Mouse (Mus musculus) myocyte (in vitro differentiated cells): ENCODE measurements around the gene Tmem191c. TPM values are rescaled to one million over a fixed set of nuclear protein-coding genes. Genes with fewer than 3 reads are reported as not detected.
A peak's percentile ranks its signal among the peaks of the same experiment; 100 is the strongest.

Source experiments
- H3K27me3 ChIP-seq: one replicate; pipeline ENCODE4 v1.6.1; 2011; ENCODE audit not compliant: control insufficient read depth, insufficient read depth, insufficient read length
- H3K36me3 ChIP-seq: one replicate; pipeline ENCODE4 v1.6.1; 2011; ENCODE audit not compliant: control insufficient read depth, insufficient read depth
- H3K4me2 ChIP-seq: one replicate; pipeline ENCODE4 v1.6.1; 2011; ENCODE audit warnings: low read depth, control low read depth
- H3K4me3 ChIP-seq: one replicate; pipeline ENCODE4 v1.5.1; 2011; ENCODE audit warnings: mild to moderate bottlenecking, control low read depth, moderate library complexity
- H3K79me2 ChIP-seq: one replicate; pipeline ENCODE4 v1.6.1; 2011; ENCODE audit not compliant: control insufficient read depth, insufficient read depth
- H3ac ChIP-seq: one replicate; pipeline ENCODE4 v1.6.1; 2011; ENCODE audit not compliant: control insufficient read depth, insufficient read length
- CEBPB ChIP-seq: IDR thresholded peaks from 2 replicates; pipeline ENCODE4 v1.6.1; 2011; ENCODE audit warnings: mild to moderate bottlenecking, moderate library complexity; ENCODE audit not compliant: poor library complexity, insufficient read depth, severe bottlenecking
- E2F4 ChIP-seq: IDR thresholded peaks from one replicate; pipeline ENCODE4 v1.6.1; 2011; ENCODE audit warnings: mild to moderate bottlenecking, control low read depth, moderate library complexity; ENCODE audit not compliant: insufficient read depth
- MAX ChIP-seq: IDR thresholded peaks from one replicate; pipeline ENCODE4 v1.6.1; 2011; ENCODE audit warnings: low read depth, mild to moderate bottlenecking, control low read depth
- MYOD1 ChIP-seq, 3 experiments: IDR thresholded peaks; one replicate each; pipeline ENCODE4 v1.6.1; 2011; ENCODE audit warnings: control low read depth in 2 of 3, low read depth in 2 of 3, mild to moderate bottlenecking in 2 of 3, moderate library complexity in 1 of 3; ENCODE audit not compliant: insufficient read length in 2 of 3, control insufficient read depth in 1 of 3
- MYOG ChIP-seq, 3 experiments: IDR thresholded peaks; one replicate each; pipeline ENCODE4 v1.6.1; 2011; ENCODE audit warnings: control low read depth in 2 of 3, low read depth in 2 of 3, mild to moderate bottlenecking in 2 of 3; ENCODE audit not compliant: insufficient read length in 2 of 3, control insufficient read depth in 1 of 3, insufficient read depth in 1 of 3
- POLR2A ChIP-seq: IDR thresholded peaks from one replicate; pipeline ENCODE4 v1.6.1; 2011; ENCODE audit warnings: low read depth, mild to moderate bottlenecking, control low read depth, moderate library complexity; ENCODE audit not compliant: insufficient read length
- POLR2AphosphoS2 ChIP-seq: IDR thresholded peaks from one replicate; pipeline ENCODE4 v1.6.1; 2011; ENCODE audit warnings: low read depth, control low read depth; ENCODE audit not compliant: insufficient read length
- REST ChIP-seq: IDR thresholded peaks from one replicate; pipeline ENCODE4 v1.6.1; 2011; ENCODE audit warnings: mild to moderate bottlenecking, control low read depth, moderate library complexity; ENCODE audit not compliant: insufficient read depth, insufficient read length
- SRF ChIP-seq: IDR thresholded peaks from one replicate; pipeline ENCODE4 v1.6.1; 2011; ENCODE audit warnings: low read depth; ENCODE audit not compliant: control insufficient read depth, insufficient read length
- TCF12 ChIP-seq: IDR thresholded peaks from one replicate; pipeline ENCODE4 v1.6.1; 2011; ENCODE audit warnings: mild to moderate bottlenecking, control low read depth; ENCODE audit not compliant: poor library complexity, insufficient read depth, severe bottlenecking
- TCF3 ChIP-seq: IDR thresholded peaks from one replicate; pipeline ENCODE4 v1.6.1; 2011; ENCODE audit warnings: low read depth, control low read depth; ENCODE audit not compliant: insufficient read length
- USF1 ChIP-seq: IDR thresholded peaks from one replicate; pipeline ENCODE4 v1.6.1; 2011; ENCODE audit warnings: low read depth, mild to moderate bottlenecking, control low read depth, moderate library complexity
- polyA plus RNA-seq: library from polyadenylated mRNA; unstranded; fragments of >200 nt; fragmentation: generic; extraction: Trizol; gene quantifications from one replicate; pipeline ENCODE4 v1.2.1, GENCODE M21; 2012; ENCODE audit warnings: missing spikeins

Tmem191c gene
- polyA plus RNA-seq, 1 experiment: 2.7 TPM

DNA sequence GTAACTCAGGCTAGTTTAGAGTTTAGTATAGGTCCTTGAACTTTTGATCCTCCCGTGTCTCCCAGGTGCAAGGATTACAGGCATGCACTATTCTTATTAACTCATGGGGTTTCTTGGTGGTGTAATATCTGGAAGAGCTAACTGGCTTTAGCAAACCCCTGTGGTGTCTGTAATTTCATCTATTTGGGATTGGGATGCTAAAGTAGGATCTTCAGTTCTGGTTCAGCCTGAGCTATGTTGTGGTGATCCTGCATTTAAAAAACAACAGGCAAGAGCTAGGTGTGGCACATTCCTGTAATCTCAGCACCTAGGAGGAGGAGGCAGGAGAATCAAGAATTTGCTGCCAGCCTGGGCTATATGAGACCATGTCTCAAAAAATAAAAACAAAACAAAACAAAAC, 30.9 kb upstream of the Tmem191c start:
- no peak for TF ChIP-seq REST
- TF ChIP-seq MYOG (IDR thresholded peaks at IDR 0.05; ENCODE audit: control insufficient read depth in 1 of 3, insufficient read depth in 1 of 3, insufficient read length in 2 of 3, low read depth in 2 of 3): no peak
- no peak for TF ChIP-seq MAX
- no peak for TF ChIP-seq POLR2AphosphoS2
- no peak for TF ChIP-seq USF1
- TF ChIP-seq TCF12: no peak
- TF ChIP-seq POLR2A: no peak
- no peak for TF ChIP-seq E2F4
- no peak for TF ChIP-seq MYOD1 (IDR thresholded peaks at IDR 0.05; ENCODE audit: control insufficient read depth in 1 of 3, insufficient read length in 2 of 3, low read depth in 2 of 3)
- no peak for TF ChIP-seq SRF
- no peak for TF ChIP-seq CEBPB
- TF ChIP-seq TCF3: no peak
- no peak overlapping the region for H3ac ChIP-seq
- no peaks in the 10 kb centered on the region for H3K27me3 ChIP-seq
- H3K36me3 ChIP-seq: no peaks in the 10 kb centered on the region
- no peak overlapping the region for H3K4me2 ChIP-seq
- H3K4me3 ChIP-seq: no peak overlapping the region
- peaks cover 4% of the 10 kb centered on the region for H3K79me2 ChIP-seq

- Histone ChIP-seq H3K4me2 (no peak overlapping the region), H3K27me3 (no peaks in the 10 kb centered on the region), H3K36me3 (no peaks in the 10 kb centered on the region), H3K79me2 (peaks cover 5% of the 10 kb centered on the region), H3ac (no peak overlapping the region), H3K4me3 (no peak overlapping the region)
- no peak for TF ChIP-seq SRF
- TF ChIP-seq USF1: no peak
- no peak for TF ChIP-seq E2F4
- TF ChIP-seq POLR2A: no peak
- TF ChIP-seq CEBPB: no peak
- no peak for TF ChIP-seq MYOG (IDR thresholded peaks at IDR 0.05; ENCODE audit: control insufficient read depth in 1 of 3, insufficient read depth in 1 of 3, insufficient read length in 2 of 3, low read depth in 2 of 3)
- no peak for TF ChIP-seq MAX
- no peak for TF ChIP-seq POLR2AphosphoS2
- TF ChIP-seq TCF12: no peak
- no peak for TF ChIP-seq MYOD1 (IDR thresholded peaks at IDR 0.05; ENCODE audit: control insufficient read depth in 1 of 3, insufficient read length in 2 of 3, low read depth in 2 of 3)
- no peak for TF ChIP-seq TCF3
- no peak for TF ChIP-seq REST
Observed at GRCm38 (mm10) chr16:17247727-17248126, 28.1 kb upstream of the Tmem191c start.

DNA sequence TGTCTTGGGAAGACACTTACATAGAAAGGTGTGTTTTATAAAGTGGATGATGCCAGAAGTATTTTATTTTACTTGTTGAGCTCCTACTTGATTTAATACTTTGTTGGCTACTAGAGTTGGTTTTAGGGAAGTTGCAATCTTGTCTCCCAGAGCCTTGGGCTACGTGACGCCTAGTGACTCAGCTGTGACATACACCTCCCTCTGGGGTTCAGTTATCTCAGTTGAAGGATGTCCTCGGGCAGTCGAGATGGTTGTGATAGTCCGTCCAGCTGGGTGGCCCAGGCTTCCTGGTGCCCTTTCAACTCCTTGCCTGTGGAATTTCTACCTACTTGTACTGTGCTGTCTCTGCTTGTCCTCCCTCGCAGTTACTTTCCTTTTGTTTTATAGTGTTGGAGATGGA, 26.7 kb upstream of the Tmem191c start:
- peak overlapping the region; percentile 4 for H3K4me2 ChIP-seq
- H3K27me3 ChIP-seq: no peaks in the 10 kb centered on the region
- peaks cover 5% of the 10 kb centered on the region for H3K79me2 ChIP-seq
- H3K4me3 ChIP-seq: no peak overlapping the region
- TF ChIP-seq MYOD1 (IDR thresholded peaks at IDR 0.05; ENCODE audit: control insufficient read depth in 1 of 3, insufficient read length in 2 of 3, low read depth in 2 of 3) (no peak), SRF (no peak), E2F4 (no peak), REST (no peak), MAX (no peak), CEBPB (no peak), USF1 (no peak), TCF3 (no peak), MYOG (IDR thresholded peaks at IDR 0.05; ENCODE audit: control insufficient read depth in 1 of 3, insufficient read depth in 1 of 3, insufficient read length in 2 of 3, low read depth in 2 of 3) (no peak), TCF12 (no peak), POLR2A (no peak), POLR2AphosphoS2 (no peak)
- no peak overlapping the region for H3ac ChIP-seq
- no peaks in the 10 kb centered on the region for H3K36me3 ChIP-seq

- TF ChIP-seq USF1: no peak
- no peak for TF ChIP-seq TCF3
- no peak for TF ChIP-seq REST
- TF ChIP-seq POLR2AphosphoS2: no peak
- no peak for TF ChIP-seq E2F4
- TF ChIP-seq MYOG (IDR thresholded peaks at IDR 0.05; ENCODE audit: control insufficient read depth in 1 of 3, insufficient read depth in 1 of 3, insufficient read length in 2 of 3, low read depth in 2 of 3): no peak
- no peak for TF ChIP-seq MYOD1 (IDR thresholded peaks at IDR 0.05; ENCODE audit: control insufficient read depth in 1 of 3, insufficient read length in 2 of 3, low read depth in 2 of 3)
- TF ChIP-seq MAX: no peak
- no peak for TF ChIP-seq SRF
- TF ChIP-seq CEBPB: no peak
- TF ChIP-seq POLR2A: no peak
- no peak for TF ChIP-seq TCF12
- H3K4me3 ChIP-seq: no peak overlapping the region
- H3K36me3 ChIP-seq: no peaks in the 10 kb centered on the region
- H3K79me2 ChIP-seq: peaks cover 5% of the 10 kb centered on the region
- no peak overlapping the region for H3K4me2 ChIP-seq
- H3K27me3 ChIP-seq: no peaks in the 10 kb centered on the region
- no peak overlapping the region for H3ac ChIP-seq
Observed at GRCm38 (mm10) chr16:17251539-17251938, 24.3 kb upstream of the Tmem191c start.

GRCm38 (mm10) chr16:17252086-17252726, 23.7 kb upstream of the Tmem191c start:
- Histone ChIP-seq H3K4me2 (no peak overlapping the region), H3K36me3 (no peaks in the 10 kb centered on the region), H3K79me2 (peaks cover 5% of the 10 kb centered on the region), H3ac (no peak overlapping the region), H3K27me3 (no peaks in the 10 kb centered on the region), H3K4me3 (no peak overlapping the region)
- TF ChIP-seq TCF12 (no peak), MYOD1 (IDR thresholded peaks at IDR 0.05; ENCODE audit: control insufficient read depth in 1 of 3, insufficient read length in 2 of 3, low read depth in 2 of 3) (no peak), MAX (no peak), POLR2A (no peak), E2F4 (no peak), USF1 (no peak)
